Mouse (Mus musculus) kidney, postnatal 0 days (tissue): Measurements from ENCODE around the gene Ttf1. TPM values are rescaled to one million over a fixed set of nuclear protein-coding genes. Genes with fewer than 3 reads are reported as not detected.

Experiments used
- ATAC-seq: fragments of 200-750 bp; cut with Nextera tagmentation; replicated peaks from 2 replicates; pipeline ENCODE4 v1.8.0; 2017; ENCODE audit warnings: low read depth, moderate number of reproducible peaks, moderate TSS enrichment, moderate library complexity; ENCODE audit not compliant: low FRiP score
- DNase-seq: peaks from one replicate; pipeline ENCODE4 v3.0.0-alpha.2; 2016; ENCODE audit warnings: low spot score
- H3K27ac ChIP-seq: fragments of 300-500 bp; sonication (generic); 2 replicates; pipeline ENCODE4 v1.5.1; 2014; ENCODE audit warnings: mild to moderate bottlenecking
- H3K27me3 ChIP-seq: fragments of 300-500 bp; sonication (generic); 2 replicates; pipeline ENCODE4 v1.6.1; 2014; ENCODE audit warnings: low read length, mixed read lengths; ENCODE audit not compliant: insufficient read depth
- H3K36me3 ChIP-seq: fragments of 300-500 bp; sonication (generic); 2 replicates; pipeline ENCODE4 v1.6.1; 2014; ENCODE audit warnings: low read length, mixed read lengths; ENCODE audit not compliant: insufficient read depth
- H3K4me1 ChIP-seq: fragments of 300-500 bp; sonication (generic); replicated peaks from 2 replicates; pipeline ENCODE4 v1.6.1; 2014; ENCODE audit warnings: antibody characterized with exemption, low read length, mixed read lengths; ENCODE audit not compliant: insufficient read depth
- H3K4me2 ChIP-seq: fragments of 300-500 bp; sonication (generic); 2 replicates; pipeline ENCODE4 v1.6.1; 2014; ENCODE audit warnings: mild to moderate bottlenecking, low read length, moderate library complexity, mixed read lengths
- H3K4me3 ChIP-seq: fragments of 300-500 bp; sonication (generic); replicated peaks from 2 replicates; pipeline ENCODE4 v1.5.1; 2014; ENCODE audit warnings: low read depth, low read length
- H3K9ac ChIP-seq: fragments of 300-500 bp; sonication (generic); 2 replicates; pipeline ENCODE4 v1.6.1; 2014; ENCODE audit warnings: low read depth, low read length
- H3K9me3 ChIP-seq: fragments of 300-500 bp; sonication (generic); replicated peaks from 2 replicates; pipeline ENCODE4 v1.6.1; 2016; ENCODE audit warnings: low read length, inconsistent platforms, mixed read lengths
- CTCF ChIP-seq: IDR thresholded peaks from 2 replicates; pipeline ENCODE4 v1.5.1; 2016; ENCODE audit warnings: antibody characterized with exemption, low read depth, mild to moderate bottlenecking, moderate library complexity
- whole genome bisulfite sequencing: fragments of 180-500 bp; shearing (Covaris S2); extraction: QIAGEN DNeasy Blood & Tissue Kit; methylation state at CpG from one replicate; pipeline ENCODE4 v1.1.7; 2014; 5-methylcytosine and 5-hydroxymethylcytosine counted together
- polyA plus RNA-seq: library from polyadenylated mRNA; unstranded; fragments of >200 nt; fragmentation: Nextera tagmentation; extraction: Ambion mirVana; gene quantifications from 2 replicates; pipeline ENCODE4 v1.2.1, GENCODE M21; 2015

Gene Ttf1
- polyA plus RNA-seq, 1 experiment from 2014 or later, result 6.6 TPM

GRCm38 (mm10) chr2:29025284-29025683 lies 34.8 kb upstream of the Ttf1 start:
- H3K27me3 ChIP-seq, result peaks cover 5% of the 10 kb centered on the region; the same call in 1 of the 2 replicates
- no peak for ATAC-seq

DNA sequence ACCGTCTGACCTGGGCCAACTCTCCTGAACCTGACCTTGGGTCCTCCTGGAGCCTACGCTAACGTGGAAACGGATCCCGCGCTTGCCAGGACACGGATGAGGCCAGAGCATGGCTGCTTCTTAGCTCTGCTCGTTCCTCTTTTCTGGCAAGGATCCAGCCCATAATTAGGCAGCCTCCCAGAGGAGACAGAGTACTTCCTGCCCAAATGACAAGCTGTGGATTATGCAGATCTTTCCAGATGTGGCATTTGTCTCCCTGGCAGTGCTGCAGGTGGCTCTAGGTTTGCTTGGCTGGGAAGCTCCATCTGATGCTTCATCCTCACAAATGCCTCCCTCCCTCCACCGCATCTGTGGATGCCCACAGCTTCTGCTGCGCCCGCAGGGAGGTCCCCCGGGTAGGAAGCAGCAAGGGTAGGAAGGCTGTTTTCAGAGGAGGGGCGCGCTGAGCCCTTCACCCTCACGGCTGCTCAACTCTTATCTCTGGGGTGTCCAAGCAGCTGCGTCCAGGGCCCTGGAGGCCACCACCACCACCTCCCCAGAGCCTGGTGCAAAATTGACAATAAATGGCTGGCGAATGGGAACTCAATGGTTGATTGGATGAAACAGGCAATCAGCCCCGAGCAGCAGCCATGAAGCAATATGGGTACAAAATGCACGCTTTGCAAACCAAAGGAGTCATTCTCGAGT lies 29.9 kb upstream of the Ttf1 start:
- ATAC-seq (no peak), DNase-seq (peak; percentile 22)
- Histone ChIP-seq H3K9ac (no peak overlapping the region), H3K4me1 (no peaks in the 10 kb centered on the region), H3K4me2 (no peak overlapping the region), H3K27me3 (no peaks in the 10 kb centered on the region), H3K36me3 (no peaks in the 10 kb centered on the region), H3K9me3 (no peaks in the 10 kb centered on the region), H3K4me3 (no peak overlapping the region), H3K27ac (no peak overlapping the region)
- 52% methylated on average over 20 of the region's 20 CpGs for WGBS
- TF ChIP-seq CTCF, result no peak

More at GRCm38 (mm10) chr2:29025284-29025683, 34.8 kb upstream of the Ttf1 start:
- Histone ChIP-seq H3K4me2 (no peak overlapping the region), H3K4me1 (no peaks in the 10 kb centered on the region), H3K9ac (no peak overlapping the region), H3K4me3 (no peak overlapping the region), H3K36me3 (no peaks in the 10 kb centered on the region), H3K27ac (no peak overlapping the region), H3K9me3 (no peaks in the 10 kb centered on the region)
- no peak for TF ChIP-seq CTCF
- WGBS, result 72% methylated on average over 5 of the region's 5 CpGs
- no peak for DNase-seq

- Histone ChIP-seq H3K4me2 (no peak overlapping the region), H3K9ac (no peak overlapping the region), H3K27ac (no peak overlapping the region), H3K27me3 (no peaks in the 10 kb centered on the region), H3K9me3 (no peaks in the 10 kb centered on the region), H3K36me3 (no peaks in the 10 kb centered on the region), H3K4me1 (no peaks in the 10 kb centered on the region), H3K4me3 (no peak overlapping the region)
- DNase-seq, result no peak
- TF ChIP-seq CTCF, result no peak
- 92% methylated on average over 4 of the region's 4 CpGs for WGBS
- no peak for ATAC-seq
Observed at GRCm38 (mm10) chr2:29031951-29032350, 28.1 kb upstream of the Ttf1 start.

DNA sequence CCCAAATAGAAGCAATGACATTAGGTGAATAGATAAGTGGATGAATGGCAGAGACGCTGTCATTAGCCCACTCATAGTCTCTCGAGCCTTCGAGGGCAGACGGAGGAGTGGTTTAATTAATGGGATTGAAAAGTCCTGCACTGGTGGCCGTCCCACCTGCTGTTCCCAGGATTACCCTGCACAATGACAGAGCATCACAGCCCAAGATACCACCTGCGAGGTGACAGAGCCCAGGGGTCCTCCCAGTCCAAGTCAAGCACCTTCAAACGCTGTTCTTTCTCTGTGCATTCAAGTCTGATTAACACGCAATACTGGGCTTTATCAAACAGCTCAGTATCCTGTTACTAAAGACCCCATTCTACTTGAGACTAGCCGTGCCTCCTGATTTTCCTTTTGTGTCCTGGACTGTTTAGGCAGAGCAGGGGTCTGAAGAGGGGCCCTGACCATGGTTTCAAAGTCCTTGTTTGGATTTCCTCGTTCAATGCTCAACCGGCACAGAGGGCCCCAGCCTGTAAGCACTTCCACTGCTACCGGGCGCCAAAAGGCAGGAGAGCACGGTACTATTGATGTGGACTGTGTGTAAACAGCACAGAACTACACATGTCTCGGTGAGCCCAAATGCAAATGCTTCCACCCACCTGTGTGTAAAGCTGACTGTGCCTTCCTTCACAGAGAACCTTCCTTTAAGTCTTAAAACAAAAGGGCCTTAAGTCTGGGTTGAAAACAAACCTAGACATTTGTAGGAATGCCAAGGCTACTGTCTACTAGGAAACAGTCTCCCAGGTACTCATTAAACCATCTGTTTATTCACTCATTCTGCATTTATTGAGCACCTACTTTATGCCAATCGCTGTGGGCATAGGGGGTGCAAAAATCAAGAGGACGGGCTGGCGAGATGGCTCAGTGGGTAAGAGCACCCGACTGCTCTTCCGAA lies 25.3 kb upstream of the Ttf1 start:
- Histone ChIP-seq H3K4me3 (no peak overlapping the region), H3K9me3 (no peaks in the 10 kb centered on the region), H3K4me2 (no peak overlapping the region), H3K27ac (no peak overlapping the region), H3K4me1 (no peaks in the 10 kb centered on the region), H3K27me3 (peaks cover 12% of the 10 kb centered on the region), H3K36me3 (no peaks in the 10 kb centered on the region), H3K9ac (no peak overlapping the region)
- WGBS, result 63% methylated on average over 20 of the region's 20 CpGs
- no peak for TF ChIP-seq CTCF
- ATAC-seq, result no peak
- DNase-seq, result no peak

DNA sequence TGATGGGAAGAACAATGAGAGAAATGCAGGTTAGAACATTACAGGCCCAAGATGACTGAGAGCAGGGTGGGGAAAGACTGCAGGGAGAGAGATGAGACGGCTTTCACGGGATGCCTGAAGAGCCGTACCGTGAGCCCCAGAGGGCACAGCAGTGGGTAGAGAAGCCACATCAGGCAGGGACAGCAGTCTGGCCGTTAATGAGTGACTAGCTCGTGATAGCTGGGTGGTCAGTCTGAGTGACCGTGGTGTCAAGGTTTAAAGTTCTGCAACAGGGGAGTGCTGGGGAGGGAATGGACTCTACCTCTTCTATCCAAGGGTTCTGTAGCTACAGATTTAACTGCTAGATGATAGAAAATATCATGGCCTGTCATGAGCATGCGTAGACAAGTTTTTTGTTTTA lies 24.4 kb upstream of the Ttf1 start:
- H3K4me3 ChIP-seq, result no peak overlapping the region
- H3K4me1 ChIP-seq, result no peaks in the 10 kb centered on the region
- DNase-seq (no peak), ATAC-seq (0 out of 2 replicates have a peak, but pooled peaks have one; percentile 33)
- H3K36me3 ChIP-seq, result no peaks in the 10 kb centered on the region
- no peak overlapping the region for H3K9ac ChIP-seq
- H3K4me2 ChIP-seq, result no peak overlapping the region
- peaks cover 12% of the 10 kb centered on the region for H3K27me3 ChIP-seq
- H3K9me3 ChIP-seq, result no peaks in the 10 kb centered on the region
- 56% methylated on average over 8 of the region's 8 CpGs for WGBS
- no peak overlapping the region for H3K27ac ChIP-seq
- no peak for TF ChIP-seq CTCF

DNA sequence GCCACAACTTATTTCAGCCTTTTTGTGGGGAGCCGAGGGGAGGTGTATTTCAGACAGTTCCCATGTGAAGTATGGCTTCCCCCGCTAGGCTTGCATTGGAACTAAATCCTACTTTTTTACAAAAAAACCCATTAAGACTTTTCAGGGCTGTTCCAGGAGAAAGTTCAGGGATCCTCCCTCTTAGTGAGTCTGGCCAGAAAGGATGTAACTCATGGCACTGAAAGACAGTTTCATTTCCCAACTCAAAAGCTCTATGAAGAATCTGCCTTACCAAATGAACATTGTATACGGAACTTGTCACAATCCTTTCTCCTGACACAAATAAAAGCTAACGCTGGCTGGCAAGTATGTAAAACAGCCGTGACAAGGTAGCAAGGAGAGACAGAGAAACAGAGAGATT lies 20.3 kb upstream of the Ttf1 start:
- TF ChIP-seq CTCF, result no peak
- H3K4me3 ChIP-seq, result no peak overlapping the region
- H3K27me3 ChIP-seq, result peaks cover 39% of the 10 kb centered on the region
- WGBS, result 11% methylated on average over 5 of the region's 5 CpGs
- no peak overlapping the region for H3K9ac ChIP-seq
- H3K27ac ChIP-seq, result no peak overlapping the region
- H3K36me3 ChIP-seq, result no peaks in the 10 kb centered on the region
- DNase-seq (peak; percentile 30), ATAC-seq (no peak)
- H3K4me2 ChIP-seq, result no peak overlapping the region
- H3K9me3 ChIP-seq, result no peaks in the 10 kb centered on the region
- H3K4me1 ChIP-seq, result no peaks in the 10 kb centered on the region
